Mouse (Mus musculus) CD4-positive, CD25-positive, alpha-beta regulatory T cell, adult 2 months (primary cell): ENCODE results near the gene St14.
"Not testable (repeated sequence)": the region's sequence is repeated elsewhere in the genome, so short reads cannot be mapped to it uniquely, and the experiment has no call there.

ENCODE experiments used
- DNase-seq: peaks from one replicate; pipeline ENCODE4 v3.0.0-alpha.2; 2012; ENCODE audit warnings: low read depth, low spot score

Gene St14

GRCm38 (mm10) chr9:31086085-31086753 lies 45.4 kb downstream of the St14 start:
- DNase-seq = peak; percentile 71

- DNase-seq = no peak
Measured at GRCm38 (mm10) chr9:31085556-31085955, 46.1 kb downstream of the St14 start.

GRCm38 (mm10) chr9:31082771-31083170 lies 48.9 kb downstream of the St14 start:
- no peak for DNase-seq

GRCm38 (mm10) chr9:31082054-31082666 lies 49.5 kb downstream of the St14 start:
- peak; percentile 83 for DNase-seq

- no peak for DNase-seq
Measured at GRCm38 (mm10) chr9:31080726-31081125, 50.9 kb downstream of the St14 start.

- no peak for DNase-seq
Measured at GRCm38 (mm10) chr9:31074836-31075235, 56.8 kb downstream of the St14 start.

- DNase-seq = no peak
Measured at GRCm38 (mm10) chr9:31073797-31074196, 57.9 kb downstream of the St14 start.

- no peak for DNase-seq
Measured at GRCm38 (mm10) chr9:31072256-31072655, 59.4 kb downstream of the St14 start.

GRCm38 (mm10) chr9:31070706-31071105 lies 60.9 kb downstream of the St14 start:
- DNase-seq = no peak

- no peak for DNase-seq
Measured at GRCm38 (mm10) chr9:31058723-31059122, 72.9 kb downstream of the St14 start.

- DNase-seq = not testable (repeated sequence)
Measured at GRCm38 (mm10) chr9:31051509-31051908, 80.1 kb downstream of the St14 start.

GRCm38 (mm10) chr9:31050208-31050607 lies 81.4 kb downstream of the St14 start:
- no peak for DNase-seq
